Mouse (Mus musculus): Measurements from ENCODE around the gene Prl8a1. TPM values are rescaled to one million over a fixed set of nuclear protein-coding genes. Genes with fewer than 3 reads are reported as not detected.

The Prl8a1 gene
- polyA plus RNA-seq (2015; fragmentation: Nextera tagmentation; extraction: Ambion mirVana), result not detected in 2 replicates

- no peak for ATAC-seq (replicated peaks; ENCODE audit: insufficient number of reproducible peaks, insufficient read depth, low FRiP score, low read depth)
- Histone ChIP-seq H3K4me1 (replicated peaks) (no peaks in the 10 kb centered on the region), H3K9me3 (replicated peaks) (no peaks in the 10 kb centered on the region), H3K27ac (no peak within 1 kb of the TSS), H3K9ac (no peak within 1 kb of the TSS), H3K4me2 (no peak within 1 kb of the TSS), H3K4me3 (no peak within 1 kb of the TSS), H3K36me3 (no peaks in the 10 kb centered on the region), H3K27me3 (no peaks in the 10 kb centered on the region)
- WGBS, result 67% methylated on average over 2 of the region's 2 CpGs
These were observed at the start of gene Prl8a1 for GRCm38 (mm10) chr13:27582071-27582470. TSS of gene Prl8a1 (minus strand) at chr13:27582171.

- 65% methylated on average over 4 of the region's 4 CpGs for WGBS
- no peak within 1 kb of the TSS for H3K4me2 ChIP-seq
- H3K4me3 ChIP-seq, result no peak within 1 kb of the TSS
- H3K27me3 ChIP-seq, result no peaks in the 10 kb centered on the region
- no peak within 1 kb of the TSS for H3K9ac ChIP-seq
- no peaks in the 10 kb centered on the region for H3K9me3 ChIP-seq (replicated peaks)
- no peaks in the 10 kb centered on the region for H3K36me3 ChIP-seq
- H3K4me1 ChIP-seq (replicated peaks), result no peaks in the 10 kb centered on the region
- H3K27ac ChIP-seq, result no peak within 1 kb of the TSS
- no peak for ATAC-seq (replicated peaks; ENCODE audit: insufficient number of reproducible peaks, insufficient read depth, low FRiP score, low read depth)
These were observed 28.5 kb upstream of the Prl8a1 start, which contains the start of gene Prl7b1 for GRCm38 (mm10) chr13:27610482-27610881. TSS of gene Prl7b1 (minus strand) at chr13:27610582.

DNA sequence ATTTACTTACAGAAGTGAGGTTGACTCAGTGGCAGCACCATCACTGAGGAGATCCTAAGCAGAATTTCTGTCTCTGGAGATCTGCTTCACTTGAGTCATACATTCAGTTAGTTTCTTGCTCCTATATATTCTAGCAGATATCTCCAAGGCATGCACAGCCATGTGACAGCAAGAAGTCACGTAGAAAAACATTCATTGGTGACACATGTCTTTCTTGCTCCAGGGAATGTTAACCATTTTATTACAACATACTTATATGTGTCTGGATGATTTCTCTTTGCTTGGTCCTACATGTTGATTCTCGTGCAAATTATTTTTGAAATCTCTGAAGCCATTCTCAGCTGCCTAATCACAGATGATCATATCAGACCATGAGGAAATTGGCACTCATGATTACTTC is 17.5 kb downstream of the Prl8a1 start, which contains the start of gene Prl8a9:
Prl8a9 (minus strand) TSS at position 101 of the 400 bp plus-strand sequence.
- Histone ChIP-seq H3K4me2 (no peak within 1 kb of the TSS), H3K27ac (no peak within 1 kb of the TSS), H3K4me3 (no peak within 1 kb of the TSS), H3K4me1 (replicated peaks) (no peaks in the 10 kb centered on the region), H3K36me3 (no peaks in the 10 kb centered on the region), H3K27me3 (no peaks in the 10 kb centered on the region), H3K9me3 (replicated peaks) (no peaks in the 10 kb centered on the region), H3K9ac (no peak within 1 kb of the TSS)
- no peak for ATAC-seq (replicated peaks; ENCODE audit: insufficient number of reproducible peaks, insufficient read depth, low FRiP score, low read depth)
- WGBS, result 73% methylated on average over 2 of the region's 2 CpGs

DNA sequence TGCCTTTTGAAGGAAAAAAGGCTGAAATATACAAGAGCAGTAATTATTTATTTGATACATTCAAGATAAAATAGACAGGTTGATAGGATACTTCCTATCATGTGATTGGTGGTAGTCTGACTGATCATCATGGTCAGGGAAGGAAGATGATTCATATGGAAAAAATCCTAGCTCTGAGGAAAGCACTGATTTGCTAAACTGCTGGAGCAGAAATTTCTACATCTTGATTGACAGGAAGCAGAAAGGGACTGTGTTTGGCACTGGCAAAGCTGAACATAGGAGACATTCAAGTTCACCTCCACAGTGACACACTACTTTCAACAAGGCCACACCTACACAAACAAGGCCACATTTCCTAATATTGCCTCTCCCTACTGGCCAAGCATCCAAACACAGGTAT is 28.6 kb downstream of the Prl8a1 start:
- ATAC-seq (replicated peaks; ENCODE audit: insufficient number of reproducible peaks, insufficient read depth, low FRiP score, low read depth), result no peak
- H3K9me3 ChIP-seq (replicated peaks), result no peaks in the 10 kb centered on the region
- H3K36me3 ChIP-seq, result no peaks in the 10 kb centered on the region
- H3K9ac ChIP-seq, result no peak overlapping the region
- no peaks in the 10 kb centered on the region for H3K27me3 ChIP-seq
- no peak overlapping the region for H3K27ac ChIP-seq
- no peaks in the 10 kb centered on the region for H3K4me1 ChIP-seq (replicated peaks)
- H3K4me3 ChIP-seq, result no peak overlapping the region
- no peak overlapping the region for H3K4me2 ChIP-seq

Other genes starting within 250 kb of the Prl8a1 start
- gene Prl8a2, start 236.5 kb downstream of the Prl8a1 start, polyA plus RNA-seq (2015; fragmentation: Nextera tagmentation; extraction: Ambion mirVana), result not detected in 2 replicates
- not detected in 2 replicates for gene Prl2b1, start 191.3 kb downstream of the Prl8a1 start, polyA plus RNA-seq (2015; fragmentation: Nextera tagmentation; extraction: Ambion mirVana)
- not detected in 2 replicates for gene Prl8a6, start 143.5 kb downstream of the Prl8a1 start, polyA plus RNA-seq (2015; fragmentation: Nextera tagmentation; extraction: Ambion mirVana)
- not detected in 2 replicates for gene Prl8a8, start 69.0 kb downstream of the Prl8a1 start, polyA plus RNA-seq (2015; fragmentation: Nextera tagmentation; extraction: Ambion mirVana)
- not detected in 2 replicates for gene Prl8a9, start 17.6 kb downstream of the Prl8a1 start, polyA plus RNA-seq (2015; fragmentation: Nextera tagmentation; extraction: Ambion mirVana)
- not detected in 2 replicates for gene Prl7b1, start 28.4 kb upstream of the Prl8a1 start, polyA plus RNA-seq (2015; fragmentation: Nextera tagmentation; extraction: Ambion mirVana)
- not detected in 2 replicates for gene Prl7a1, start 60.3 kb upstream of the Prl8a1 start, polyA plus RNA-seq (2015; fragmentation: Nextera tagmentation; extraction: Ambion mirVana)
- gene Prl7a2, start 85.9 kb upstream of the Prl8a1 start, polyA plus RNA-seq (2015; fragmentation: Nextera tagmentation; extraction: Ambion mirVana), result not detected in 2 replicates
- not detected in 2 replicates for gene Prl7d1, start 134.6 kb upstream of the Prl8a1 start, polyA plus RNA-seq (2015; fragmentation: Nextera tagmentation; extraction: Ambion mirVana)
- not detected in 2 replicates for gene Prl7c1, start 198.6 kb upstream of the Prl8a1 start, polyA plus RNA-seq (2015; fragmentation: Nextera tagmentation; extraction: Ambion mirVana)
- not detected in 2 replicates for gene Prl2a1, start 219.5 kb upstream of the Prl8a1 start, polyA plus RNA-seq (2015; fragmentation: Nextera tagmentation; extraction: Ambion mirVana)

All from heart, embryonic 15.5 days (tissue).